Mouse (Mus musculus): Measurements from ENCODE around the gene Tmem52. TPM values are rescaled to one million over a fixed set of nuclear protein-coding genes. Genes with fewer than 3 reads are reported as not detected.

Gene Tmem52
- polyA plus RNA-seq (2015; fragmentation: Illumina TruSeq; extraction: RNeasy Lipid Tissue Mini Kit (QIAGEN cat#74804); ENCODE audit: insufficient read depth, low replicate concordance): not detected

GRCm38 (mm10) chr4:155468952-155469351 is at the start of gene Tmem52:
Tmem52 (plus strand) TSS chr4:155469114.

GRCm38 (mm10) chr4:155490990-155491504 is 22.1 kb downstream of the Tmem52 start, which contains the start of gene Gnb1:
Gnb1 (plus strand) TSS chr4:155491361.

Other genes with a start within 250 kb of the Tmem52 start
- 31.9 TPM for gene Ski, start 246.5 kb upstream of the Tmem52 start, polyA plus RNA-seq (2015; fragmentation: Illumina TruSeq; extraction: RNeasy Lipid Tissue Mini Kit (QIAGEN cat#74804); ENCODE audit: insufficient read depth, low replicate concordance)
- 26.3 TPM for gene Faap20, start 219.3 kb upstream of the Tmem52 start, polyA plus RNA-seq (2015; fragmentation: Illumina TruSeq; extraction: RNeasy Lipid Tissue Mini Kit (QIAGEN cat#74804); ENCODE audit: insufficient read depth, low replicate concordance)
- gene Prkcz, start 107.8 kb upstream of the Tmem52 start, polyA plus RNA-seq (2015; fragmentation: Illumina TruSeq; extraction: RNeasy Lipid Tissue Mini Kit (QIAGEN cat#74804); ENCODE audit: insufficient read depth, low replicate concordance): 2.2 TPM
- 0.12 TPM for gene Gabrd, start 71.0 kb upstream of the Tmem52 start, polyA plus RNA-seq (2015; fragmentation: Illumina TruSeq; extraction: RNeasy Lipid Tissue Mini Kit (QIAGEN cat#74804); ENCODE audit: insufficient read depth, low replicate concordance)
- gene Cfap74, start 59.9 kb upstream of the Tmem52 start, polyA plus RNA-seq (2015; fragmentation: Illumina TruSeq; extraction: RNeasy Lipid Tissue Mini Kit (QIAGEN cat#74804); ENCODE audit: insufficient read depth, low replicate concordance): 1.6 TPM
- gene Gnb1, start 22.2 kb downstream of the Tmem52 start, polyA plus RNA-seq (2015; fragmentation: Illumina TruSeq; extraction: RNeasy Lipid Tissue Mini Kit (QIAGEN cat#74804); ENCODE audit: insufficient read depth, low replicate concordance): 295 TPM
- 93.5 TPM for gene Nadk, start 93.3 kb downstream of the Tmem52 start, polyA plus RNA-seq (2015; fragmentation: Illumina TruSeq; extraction: RNeasy Lipid Tissue Mini Kit (QIAGEN cat#74804); ENCODE audit: insufficient read depth, low replicate concordance)
- 17.5 TPM for gene Slc35e2, start 132.3 kb downstream of the Tmem52 start, polyA plus RNA-seq (2015; fragmentation: Illumina TruSeq; extraction: RNeasy Lipid Tissue Mini Kit (QIAGEN cat#74804); ENCODE audit: insufficient read depth, low replicate concordance)
- gene Cdk11b, start 155.7 kb downstream of the Tmem52 start, polyA plus RNA-seq (2015; fragmentation: Illumina TruSeq; extraction: RNeasy Lipid Tissue Mini Kit (QIAGEN cat#74804); ENCODE audit: insufficient read depth, low replicate concordance): 181 TPM
- gene Gm10563, start 176.3 kb downstream of the Tmem52 start, polyA plus RNA-seq (2015; fragmentation: Illumina TruSeq; extraction: RNeasy Lipid Tissue Mini Kit (QIAGEN cat#74804); ENCODE audit: insufficient read depth, low replicate concordance): not detected
- gene Mmp23, start 184.3 kb downstream of the Tmem52 start, polyA plus RNA-seq (2015; fragmentation: Illumina TruSeq; extraction: RNeasy Lipid Tissue Mini Kit (QIAGEN cat#74804); ENCODE audit: insufficient read depth, low replicate concordance): 16.7 TPM
- 9.6 TPM for gene Mib2, start 200.1 kb downstream of the Tmem52 start, polyA plus RNA-seq (2015; fragmentation: Illumina TruSeq; extraction: RNeasy Lipid Tissue Mini Kit (QIAGEN cat#74804); ENCODE audit: insufficient read depth, low replicate concordance)
- 2.5 TPM for gene Fndc10, start 225.2 kb downstream of the Tmem52 start, polyA plus RNA-seq (2015; fragmentation: Illumina TruSeq; extraction: RNeasy Lipid Tissue Mini Kit (QIAGEN cat#74804); ENCODE audit: insufficient read depth, low replicate concordance)
- 94.7 TPM for gene Ssu72, start 235.7 kb downstream of the Tmem52 start, polyA plus RNA-seq (2015; fragmentation: Illumina TruSeq; extraction: RNeasy Lipid Tissue Mini Kit (QIAGEN cat#74804); ENCODE audit: insufficient read depth, low replicate concordance)

Measured in spleen, adult 10 weeks (tissue).